Mouse (Mus musculus) T-cell, adult 2 months (primary cell): ENCODE data around the gene Cadm2.

Source experiments
- DNase-seq: peaks from one replicate; pipeline ENCODE4 v3.0.0; 2022; ENCODE audit warnings: low spot score

The Cadm2 gene

GRCm38 (mm10) chr16:66936332-66936731, 684.4 kb downstream of the Cadm2 start:
- DNase-seq, result no peak

GRCm38 (mm10) chr16:66925517-66925916, 695.2 kb downstream of the Cadm2 start:
- no peak for DNase-seq

- no peak for DNase-seq
Observed at GRCm38 (mm10) chr16:66922753-66923152, 698.0 kb downstream of the Cadm2 start.

GRCm38 (mm10) chr16:66921414-66921915, 699.2 kb downstream of the Cadm2 start:
- no peak for DNase-seq

GRCm38 (mm10) chr16:66919889-66920402, 700.8 kb downstream of the Cadm2 start:
- no peak for DNase-seq

GRCm38 (mm10) chr16:66901801-66902200, 718.9 kb downstream of the Cadm2 start:
- DNase-seq, result no peak

GRCm38 (mm10) chr16:66900664-66901063, 720.0 kb downstream of the Cadm2 start:
- DNase-seq, result no peak

- no peak for DNase-seq
Observed at GRCm38 (mm10) chr16:66892359-66892758, 728.3 kb downstream of the Cadm2 start.

- DNase-seq, result no peak
Observed at GRCm38 (mm10) chr16:66891559-66892247, 729.0 kb downstream of the Cadm2 start.

GRCm38 (mm10) chr16:66889907-66890306, 730.8 kb downstream of the Cadm2 start:
- no peak for DNase-seq

GRCm38 (mm10) chr16:66882597-66882996, 738.1 kb downstream of the Cadm2 start:
- no peak for DNase-seq

- DNase-seq, result no peak
Observed at GRCm38 (mm10) chr16:66871201-66871600, 749.5 kb downstream of the Cadm2 start.

GRCm38 (mm10) chr16:66851047-66851446, 769.7 kb downstream of the Cadm2 start:
- no peak for DNase-seq

- DNase-seq, result no peak
Observed at GRCm38 (mm10) chr16:66824866-66825265, 795.8 kb downstream of the Cadm2 start.

GRCm38 (mm10) chr16:66811495-66811894, 809.2 kb downstream of the Cadm2 start:
- no peak for DNase-seq

GRCm38 (mm10) chr16:66798204-66798603, 822.5 kb downstream of the Cadm2 start:
- no peak for DNase-seq

- DNase-seq, result no peak
Observed at GRCm38 (mm10) chr16:66793067-66793466, 827.6 kb downstream of the Cadm2 start.

- DNase-seq, result no peak
Observed at GRCm38 (mm10) chr16:66771883-66772282, 848.8 kb downstream of the Cadm2 start.

- no peak for DNase-seq
Observed at GRCm38 (mm10) chr16:66769545-66769944, 851.2 kb downstream of the Cadm2 start.

- DNase-seq, result no peak
Observed at GRCm38 (mm10) chr16:66768684-66769389, 851.9 kb downstream of the Cadm2 start.

- DNase-seq, result no peak
Observed at GRCm38 (mm10) chr16:66761546-66762473, 858.9 kb downstream of the Cadm2 start.

GRCm38 (mm10) chr16:66748533-66748932, 872.2 kb downstream of the Cadm2 start:
- DNase-seq, result no peak
